Mouse (Mus musculus) frontal cortex, postnatal 14 days (tissue): ENCODE measurements around the gene Efcab14.
A peak's percentile ranks its signal among the peaks of the same experiment; 100 is the strongest.

Source experiments
- DNase-seq, 2 experiments: peaks; one replicate each; pipeline ENCODE4 v3.0.0; 2022; ENCODE audit warnings: low spot score in 2 of 2

Gene Efcab14

DNA sequence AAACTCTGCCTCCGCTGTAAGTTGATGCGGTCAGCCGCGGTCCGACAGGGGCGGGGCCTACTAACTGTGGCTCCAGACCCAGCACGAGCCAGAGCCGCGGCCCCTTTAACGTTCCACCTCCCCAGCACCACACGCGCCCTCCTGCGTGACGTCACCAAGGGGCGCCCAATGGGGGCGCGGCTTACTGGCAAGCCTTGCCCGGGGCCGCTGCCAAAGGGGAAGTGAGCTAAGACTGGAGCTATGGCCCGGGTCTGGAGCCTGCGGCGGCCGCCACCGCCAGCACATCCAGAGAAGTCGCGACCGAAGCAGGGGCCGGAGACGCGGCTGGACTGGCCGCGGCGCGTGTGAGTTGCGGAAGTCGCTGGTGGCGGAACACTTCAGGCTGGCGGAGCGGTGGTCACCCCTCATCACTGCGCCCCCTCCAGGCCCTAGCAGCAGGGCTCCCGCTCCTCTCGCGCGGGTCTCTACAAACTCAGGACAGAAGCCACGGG lies at the start of gene Efcab14:
Efcab14 (plus strand) TSS at position 194 of the 491 bp plus-strand sequence.
- peak; percentile 91 to 95 for DNase-seq

DNA sequence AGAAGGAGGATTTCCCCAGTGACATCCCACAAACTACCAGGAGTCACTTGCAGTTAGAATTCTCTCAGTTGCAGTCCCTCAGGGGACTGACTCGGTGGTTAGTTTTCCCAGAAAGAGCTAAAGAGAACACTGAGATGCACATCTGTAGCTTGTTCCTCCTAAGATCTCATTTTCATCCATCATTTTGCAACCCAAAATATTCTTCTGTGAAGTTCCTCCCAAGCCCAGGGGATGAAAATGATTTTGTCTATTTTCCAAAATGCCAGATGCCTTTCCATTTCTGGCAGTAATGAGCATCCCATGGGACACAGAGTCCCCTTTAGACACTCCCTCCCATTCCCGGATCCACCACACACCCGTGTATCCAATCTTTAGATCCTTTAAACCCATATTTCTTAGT lies 36.1 kb upstream of the Efcab14 start:
- DNase-seq: no peak

DNA sequence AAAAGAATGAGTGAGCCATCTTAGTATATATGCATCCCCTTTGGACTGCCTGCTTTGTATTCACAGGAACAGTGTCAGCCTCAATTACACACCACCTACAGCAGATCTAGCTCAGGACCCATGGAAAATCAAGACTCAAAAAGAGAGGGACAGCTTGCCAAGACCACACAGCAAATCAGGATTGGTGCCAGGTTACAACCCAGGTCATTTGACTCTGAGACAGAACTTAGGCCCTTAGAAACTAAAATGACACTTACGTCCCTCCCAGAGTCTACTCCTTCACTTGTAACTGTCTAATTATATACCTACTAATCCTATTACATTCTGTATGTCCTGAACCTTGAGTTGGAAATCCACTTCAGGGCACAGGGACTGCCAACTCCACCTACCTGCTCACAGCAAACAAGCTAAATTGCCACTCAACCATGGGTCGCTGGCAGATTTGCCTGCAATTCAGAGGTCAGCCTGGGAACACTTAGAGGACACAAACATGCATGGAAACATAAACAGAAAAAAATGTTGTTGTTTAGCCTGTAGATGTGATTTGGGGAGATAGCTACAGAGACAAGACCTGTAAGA lies 33.5 kb upstream of the Efcab14 start:
- no peak for DNase-seq

DNA sequence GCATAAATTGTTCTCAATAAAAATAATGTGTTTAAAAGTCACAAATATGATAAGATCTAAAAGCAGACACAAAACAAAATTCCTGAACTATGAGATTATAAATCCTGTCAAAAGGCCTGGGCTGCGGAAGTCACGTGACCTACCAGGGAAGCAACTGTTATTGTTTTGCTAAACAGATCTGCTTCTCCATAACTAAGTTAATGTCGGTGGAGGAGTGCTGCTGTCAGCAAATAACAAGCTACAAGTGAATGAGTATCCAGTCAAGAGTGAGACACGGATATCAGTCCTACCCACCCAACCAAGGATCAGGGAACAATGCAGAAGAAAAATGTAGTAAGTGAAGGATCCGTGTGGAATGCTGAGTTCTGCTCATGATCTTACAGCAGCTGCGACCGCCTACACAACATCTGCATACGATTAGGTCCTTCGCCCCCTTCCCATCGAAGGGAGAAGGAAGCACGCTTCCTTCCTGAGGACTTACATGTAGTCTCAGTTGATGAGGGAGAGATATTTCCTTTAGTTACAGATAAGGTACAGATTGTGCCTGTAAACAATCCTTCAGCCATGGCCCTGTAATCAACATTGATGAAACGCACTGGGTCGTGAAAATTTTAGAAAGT lies 28.5 kb upstream of the Efcab14 start:
- DNase-seq: no peak

DNA sequence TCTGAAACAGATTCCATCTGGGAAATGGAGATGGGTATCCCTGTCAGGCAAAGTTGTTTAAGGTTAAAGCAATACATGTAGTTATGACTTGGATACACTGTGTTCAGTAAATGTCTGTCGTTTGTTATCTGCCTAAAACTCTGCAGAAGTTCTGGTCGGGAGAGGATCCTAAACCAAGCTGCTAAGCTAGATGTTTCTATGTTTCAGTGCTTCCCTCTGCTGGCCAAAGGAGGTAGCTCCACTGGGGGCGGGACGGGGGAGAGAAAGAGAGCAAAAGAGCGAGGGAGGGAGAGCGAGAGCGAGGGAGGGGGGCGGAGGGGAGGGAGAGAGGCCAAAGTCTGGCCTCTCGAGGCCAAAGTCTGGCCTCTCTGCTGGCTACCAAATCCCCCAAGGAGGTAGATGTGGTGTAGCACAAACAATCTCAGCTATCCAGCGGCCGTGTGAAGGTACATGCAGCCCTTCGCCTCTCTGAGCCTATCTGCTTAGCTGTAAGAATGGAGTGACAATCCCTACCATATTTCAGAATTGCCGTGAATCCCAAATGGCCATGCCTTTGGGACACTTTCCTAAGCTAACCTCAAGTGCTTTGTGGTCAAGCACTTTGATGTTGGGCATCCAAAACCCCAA lies 27.6 kb upstream of the Efcab14 start:
- DNase-seq: peak; percentile 60 to 78

DNA sequence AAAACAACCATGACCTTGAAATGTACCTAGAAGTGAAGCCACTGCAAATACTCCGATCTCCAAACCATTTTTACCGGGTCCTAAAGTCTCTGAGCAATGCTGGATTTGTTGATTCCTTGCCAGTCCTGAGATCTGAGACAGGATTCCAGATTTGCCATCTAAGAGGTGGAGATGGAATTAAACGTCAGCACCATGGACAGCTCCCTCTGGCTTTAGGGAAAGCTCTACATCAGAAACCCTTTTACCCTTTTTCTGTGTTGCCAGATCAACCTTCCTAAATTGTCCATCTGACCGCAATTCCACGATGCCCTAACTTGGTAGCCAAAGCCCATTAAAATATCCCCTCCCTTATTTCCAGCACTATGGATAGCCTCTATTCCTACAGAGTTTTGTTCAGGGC lies 8.8 kb upstream of the Efcab14 start:
- no peak for DNase-seq

DNA sequence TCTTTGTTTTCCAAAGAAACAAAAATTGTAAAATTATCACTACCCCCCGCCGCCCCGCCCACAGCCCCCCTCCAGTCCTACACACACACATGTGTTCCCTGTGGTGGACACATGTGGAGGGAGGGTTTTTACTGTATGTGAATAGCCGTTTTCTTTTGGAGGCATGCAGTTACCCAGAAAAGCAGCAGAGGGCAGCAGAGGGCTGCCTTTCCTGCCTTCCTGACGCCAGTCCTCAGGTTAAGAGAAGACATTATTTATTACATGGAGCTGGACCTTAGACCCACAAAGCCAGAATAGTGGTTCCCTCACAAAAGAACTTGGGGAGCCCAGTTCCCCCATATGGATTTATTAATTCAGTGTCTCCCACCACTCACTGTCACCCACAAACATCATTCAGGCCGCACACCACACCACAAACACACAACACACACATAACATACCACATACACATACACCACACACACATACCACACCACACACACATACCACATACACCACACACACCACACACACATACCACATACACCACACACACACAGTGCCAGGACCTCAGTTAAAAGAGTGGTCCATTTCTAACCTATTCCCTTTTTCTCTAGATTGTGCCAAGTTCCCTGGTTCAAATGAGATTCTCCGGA lies 5.8 kb upstream of the Efcab14 start:
- DNase-seq: peak; percentile 31 to 76

DNA sequence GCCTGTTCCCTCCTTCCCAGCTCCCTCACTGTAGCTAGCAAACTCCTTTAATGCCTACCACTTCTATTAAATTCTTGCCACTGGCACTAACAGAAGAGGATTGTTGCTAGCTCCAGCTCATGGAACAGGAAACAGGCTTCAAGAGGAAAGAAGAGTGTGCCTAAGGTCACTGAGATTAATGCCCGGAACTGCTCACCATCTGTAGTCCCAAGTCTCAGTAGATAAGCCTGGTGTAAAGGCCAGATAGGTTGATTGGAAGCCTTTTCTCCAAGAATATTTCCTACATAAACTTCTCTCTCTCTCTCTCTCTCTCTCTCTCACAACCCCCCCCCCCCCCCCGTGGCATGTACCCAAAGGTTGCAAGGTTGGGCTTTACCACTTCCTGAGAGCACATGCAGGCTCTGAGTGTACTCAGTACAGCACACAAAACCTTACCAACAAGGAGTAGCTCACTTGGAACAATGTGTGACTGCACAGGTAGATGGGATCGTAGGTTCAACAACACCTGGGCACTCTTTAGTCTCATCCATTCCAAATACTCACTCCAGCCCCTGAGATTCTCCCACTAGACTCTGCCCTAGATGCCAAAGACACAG lies 5.2 kb upstream of the Efcab14 start:
- DNase-seq: no peak

DNA sequence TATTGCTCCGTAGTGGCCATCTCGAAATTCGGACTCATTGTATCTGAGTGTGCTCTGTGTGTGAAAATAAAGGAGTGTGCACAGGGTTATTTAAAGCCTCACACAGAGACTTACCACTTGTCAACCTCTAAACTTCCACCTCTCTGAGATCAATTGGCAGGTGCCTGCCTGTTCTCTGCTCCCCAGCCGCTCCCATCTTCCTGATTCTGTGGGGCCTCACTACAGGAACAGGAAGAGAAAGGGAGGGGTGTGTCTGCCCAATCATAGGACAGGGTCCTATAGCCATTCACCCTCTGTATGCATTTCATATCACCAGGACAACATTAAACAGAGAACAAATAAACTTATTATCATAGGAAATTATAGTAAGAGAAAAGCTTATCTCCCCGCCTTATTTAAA lies 3.8 kb upstream of the Efcab14 start:
- no peak for DNase-seq

DNA sequence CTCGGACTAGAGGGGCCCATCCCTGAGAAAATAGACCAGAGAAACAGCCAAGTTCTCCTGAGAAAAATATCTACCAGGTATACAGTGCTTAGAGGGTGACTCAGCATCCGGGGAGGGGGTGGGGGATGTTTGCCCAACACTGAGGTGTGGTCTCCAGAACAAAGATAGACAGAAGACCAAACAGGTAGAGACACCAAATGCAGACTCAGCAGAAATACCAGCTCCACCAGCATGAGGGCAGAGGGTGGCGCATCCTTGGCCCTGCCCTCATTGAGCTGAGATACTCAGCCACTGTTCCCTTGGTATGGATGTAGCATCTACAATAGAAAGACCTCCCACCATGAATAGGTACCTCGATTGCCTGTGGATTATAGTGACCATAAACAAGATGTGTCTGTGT lies 2.7 kb upstream of the Efcab14 start:
- DNase-seq: no peak

DNA sequence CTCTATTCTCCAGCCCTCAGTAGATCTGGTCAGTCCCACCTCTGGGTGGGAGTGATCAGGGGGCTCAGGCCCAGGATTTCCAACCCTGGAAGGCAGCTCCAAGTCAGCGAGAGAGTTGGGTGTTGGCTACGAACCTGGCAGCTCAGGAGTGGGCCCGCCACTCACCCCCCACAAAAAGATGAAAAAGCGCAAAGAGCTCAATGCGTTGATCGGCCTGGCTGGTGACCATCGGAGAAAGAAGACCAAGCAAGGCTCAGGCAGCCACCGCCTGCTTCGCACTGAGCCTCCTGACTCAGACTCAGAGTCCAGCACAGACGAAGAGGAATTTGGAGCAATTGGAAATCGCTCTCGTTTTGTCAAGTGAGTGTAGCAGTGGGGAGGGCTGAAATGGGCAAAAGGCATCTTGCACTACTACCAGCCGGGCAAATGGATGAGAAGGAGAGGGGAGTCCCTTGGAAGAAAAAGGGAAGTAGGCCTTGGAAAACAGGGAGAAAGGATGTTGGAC lies 989 bp downstream of the Efcab14 start:
- DNase-seq: no peak

DNA sequence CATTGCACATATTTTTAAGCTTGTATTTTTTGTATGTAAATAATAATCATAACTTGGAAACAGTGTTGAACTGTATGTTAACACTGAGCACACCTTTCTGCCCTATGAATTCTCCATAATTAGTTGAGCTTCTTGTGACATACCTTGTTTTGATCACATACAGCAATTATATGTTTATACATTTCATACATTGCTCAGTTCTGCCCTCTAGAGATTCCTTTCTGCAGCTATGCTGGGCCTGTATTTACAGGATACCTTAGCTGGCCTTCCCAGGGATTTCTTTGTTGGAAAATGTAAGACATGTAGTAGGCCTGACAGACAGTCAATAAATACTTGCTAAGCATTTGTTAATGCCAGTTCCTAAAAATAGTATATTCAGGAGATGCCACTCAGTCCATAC lies 5.1 kb downstream of the Efcab14 start:
- no peak for DNase-seq

DNA sequence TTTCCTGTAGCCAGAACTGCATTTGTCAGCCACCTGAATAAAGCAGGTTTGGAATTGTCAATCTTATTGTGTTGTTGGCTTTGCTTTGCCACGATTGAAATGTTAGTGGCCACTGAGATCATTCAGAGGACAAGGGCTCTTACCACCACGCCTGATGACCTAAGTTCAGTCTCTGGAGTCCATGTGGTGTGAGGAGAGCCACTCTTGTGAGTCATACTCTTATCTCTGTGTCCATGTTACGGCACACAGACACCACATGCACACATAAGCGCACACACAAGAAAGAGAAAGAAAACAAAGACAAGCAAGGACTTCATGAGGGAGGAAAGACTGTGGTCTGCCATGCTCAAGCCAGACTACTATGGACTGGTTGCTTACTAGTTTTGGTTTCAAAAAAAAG lies 5.6 kb downstream of the Efcab14 start:
- no peak for DNase-seq

DNA sequence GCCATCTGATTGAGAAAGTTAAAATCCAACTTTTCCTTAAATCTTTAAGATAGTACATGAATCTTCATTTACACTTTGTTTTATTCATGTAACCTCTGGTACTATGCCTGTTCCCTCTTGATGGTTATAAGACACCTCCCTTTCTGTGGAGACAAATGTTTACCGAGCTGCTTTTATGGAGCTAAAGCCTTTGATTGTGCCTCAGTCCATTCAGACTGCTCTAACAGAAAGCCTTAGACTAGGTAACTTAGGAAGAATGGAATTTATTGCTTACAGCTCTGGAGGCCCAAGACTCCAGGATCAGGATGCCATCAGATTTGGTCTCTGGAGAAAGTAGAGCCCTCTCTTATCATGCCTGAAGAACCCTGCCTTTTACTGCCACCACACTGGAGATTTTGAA lies 10.6 kb downstream of the Efcab14 start:
- DNase-seq: no peak

DNA sequence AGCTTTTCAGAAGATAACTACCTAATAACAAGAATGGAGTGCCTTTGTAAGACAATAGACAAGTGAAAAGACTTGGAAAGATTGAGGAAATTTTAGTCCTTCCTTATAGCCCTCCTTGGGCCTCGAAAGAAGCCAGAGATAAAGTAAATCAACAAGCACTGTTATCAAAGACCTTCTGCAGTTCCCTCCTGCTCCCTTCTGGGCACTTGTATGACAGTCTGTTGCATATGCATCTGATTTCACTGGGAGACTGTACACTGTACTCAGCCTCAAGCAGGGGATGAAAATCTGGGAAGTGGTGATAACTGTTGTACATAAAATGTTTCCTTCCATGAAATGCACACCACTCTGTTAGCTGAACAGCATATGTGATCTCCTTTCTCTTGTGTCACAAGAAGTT lies 11.8 kb downstream of the Efcab14 start:
- no peak for DNase-seq

DNA sequence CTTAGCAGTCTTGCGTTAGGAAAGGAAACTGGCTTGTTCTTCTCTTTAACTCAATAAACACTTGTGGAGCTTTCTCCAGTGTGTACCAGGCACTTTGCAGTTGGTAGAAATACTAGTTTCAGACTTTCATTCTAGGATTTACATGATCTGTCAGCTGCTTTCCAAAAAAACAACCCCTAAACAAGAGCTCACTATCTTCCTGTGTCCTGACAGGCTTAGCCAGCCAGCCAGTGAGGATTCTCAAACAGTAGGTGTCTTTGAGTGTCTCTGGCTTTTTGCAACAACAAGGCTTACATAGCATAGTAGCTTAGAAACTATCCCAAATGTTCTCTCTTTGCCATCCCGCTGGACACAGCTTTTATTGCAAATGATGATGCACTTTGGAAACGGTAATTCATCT lies 16.6 kb downstream of the Efcab14 start:
- no peak for DNase-seq

DNA sequence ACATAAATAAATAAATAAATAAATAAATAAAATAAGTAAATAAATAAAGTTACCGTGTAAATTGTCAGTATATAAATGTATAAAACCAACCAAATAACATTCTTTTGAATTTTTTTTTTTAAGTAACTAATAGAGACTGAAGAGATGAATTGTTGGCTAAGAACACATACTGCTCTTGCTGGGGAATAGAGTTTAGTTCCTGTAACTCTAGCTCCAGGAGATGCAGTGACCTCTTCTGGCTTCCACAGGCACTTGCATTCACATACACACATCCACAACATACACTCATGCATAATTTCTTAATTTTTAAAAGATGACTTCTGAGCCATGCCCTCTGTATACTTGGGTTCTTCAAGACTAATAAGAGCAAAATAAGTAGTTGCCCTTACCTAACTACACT lies 17.3 kb downstream of the Efcab14 start:
- no peak for DNase-seq

DNA sequence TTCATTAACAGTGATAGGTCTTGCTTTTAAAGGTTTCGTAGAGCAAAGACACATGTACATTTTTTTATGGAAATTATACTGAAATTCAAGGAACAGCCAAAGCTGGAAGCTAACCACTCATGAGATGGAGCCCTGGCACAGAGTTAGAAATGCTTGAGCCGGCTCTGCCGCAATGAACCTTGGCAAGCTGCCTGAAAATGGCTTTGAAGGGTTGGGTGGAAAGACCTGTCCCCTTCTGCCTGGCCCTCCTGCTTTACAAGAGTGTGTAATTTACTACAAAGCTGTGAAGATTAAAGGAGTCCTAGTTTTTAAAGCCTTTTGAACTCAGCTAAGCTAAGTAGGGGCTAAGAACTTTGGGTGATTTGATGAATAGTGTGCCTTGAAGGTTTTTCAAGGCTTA lies 23.7 kb downstream of the Efcab14 start:
- DNase-seq: no peak

DNA sequence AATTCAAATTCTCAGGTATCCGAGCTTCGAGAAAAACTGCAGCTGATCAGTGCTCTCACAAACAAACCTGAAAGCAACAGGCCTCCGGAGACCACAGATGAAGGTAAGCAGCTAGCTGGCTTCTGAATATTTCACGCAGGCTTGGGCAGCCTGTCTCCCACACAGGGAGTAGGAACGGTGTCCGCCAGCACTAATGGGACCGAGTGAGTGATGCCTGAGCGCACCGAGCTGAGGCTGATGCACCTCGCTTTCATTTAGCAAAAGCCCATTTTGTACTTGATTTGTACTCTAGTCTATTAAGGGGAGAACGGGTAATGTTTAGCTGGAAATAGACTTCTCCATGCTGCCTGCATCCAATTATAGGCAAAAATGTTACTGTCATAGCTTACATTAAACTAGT lies 27.0 kb downstream of the Efcab14 start:
- DNase-seq: no peak

DNA sequence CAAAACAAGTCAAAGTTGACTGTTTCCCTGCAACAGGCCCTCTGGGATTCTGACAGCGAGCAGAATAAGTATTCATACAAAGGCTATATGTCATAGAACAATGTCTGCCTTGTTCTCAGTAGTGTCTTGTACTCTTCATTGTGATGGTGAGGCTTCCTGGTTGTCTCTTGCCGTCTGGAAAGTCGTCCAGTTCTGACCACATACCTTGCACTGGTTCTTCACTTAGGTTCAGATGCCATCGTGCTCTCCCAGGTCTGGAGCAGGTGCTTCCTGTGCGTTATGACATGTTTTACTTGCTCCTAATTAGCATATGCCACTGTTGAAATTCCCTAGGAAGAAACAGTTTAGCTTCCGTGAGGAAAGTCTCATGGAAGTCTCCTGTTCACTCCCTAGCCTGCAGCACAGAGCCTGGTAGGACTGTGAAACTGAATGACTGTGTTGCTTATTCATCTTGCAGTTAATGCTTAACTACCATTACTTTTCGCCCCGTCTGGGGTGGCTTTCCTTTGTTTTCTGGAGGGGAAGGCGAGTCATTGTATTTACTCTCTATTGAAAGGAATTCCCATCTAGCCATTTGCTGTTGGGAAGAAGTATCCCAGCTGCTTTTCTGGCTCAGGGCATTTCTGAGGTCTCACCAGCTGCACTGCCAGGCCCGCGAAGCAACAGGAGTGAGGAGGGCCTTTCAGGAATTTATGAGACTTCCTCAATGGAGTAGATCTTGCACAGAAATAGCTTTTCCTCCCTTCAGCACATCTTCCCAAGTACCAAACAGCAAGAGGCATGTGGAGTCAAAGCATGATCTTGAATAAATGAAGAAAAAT lies 30.3 kb downstream of the Efcab14 start:
- no peak for DNase-seq

DNA sequence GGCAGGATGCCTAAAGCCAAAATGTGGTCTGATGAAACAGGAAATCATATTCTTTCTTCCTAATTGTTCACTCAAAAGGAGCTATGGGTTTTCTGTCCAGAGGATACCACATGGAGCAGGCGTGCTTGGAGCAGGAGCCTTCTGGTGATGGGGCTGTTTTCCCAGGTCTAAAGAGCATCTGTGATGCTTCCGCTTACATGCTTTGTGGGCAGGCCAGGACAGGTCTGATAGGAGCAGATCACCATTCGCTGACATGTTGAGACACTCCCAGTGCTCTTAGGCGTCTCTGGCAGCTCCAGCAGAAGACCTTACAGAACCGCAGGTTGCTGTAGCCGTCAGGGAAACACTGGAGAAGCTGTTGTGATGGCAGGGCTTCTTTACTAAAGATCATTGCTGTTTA lies 37.5 kb downstream of the Efcab14 start:
- DNase-seq: no peak

DNA sequence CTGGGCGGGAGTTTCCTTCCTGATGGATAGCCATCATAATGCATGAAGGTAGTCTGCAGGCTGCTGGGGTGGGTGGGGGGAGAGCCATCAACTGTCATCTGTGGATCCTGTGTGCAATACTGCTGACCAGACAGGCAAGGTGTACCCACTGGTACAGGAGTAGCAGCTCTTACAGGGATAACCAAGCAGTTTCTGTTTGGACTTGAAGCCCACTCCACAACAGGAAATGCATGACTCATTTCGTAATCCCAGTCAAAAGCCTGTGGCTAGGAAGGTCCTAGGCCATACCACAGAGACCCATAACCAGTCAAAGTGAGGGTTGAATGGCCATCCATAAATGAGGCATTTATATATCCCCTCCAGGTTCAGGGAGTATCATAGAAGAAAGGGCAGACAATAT lies 40.1 kb downstream of the Efcab14 start:
- no peak for DNase-seq
